Mouse (Mus musculus) G1E (cell line): ENCODE measurements around the gene Csnk1g2.

Source experiments
- CTCF ChIP-seq: IDR thresholded peaks from 2 replicates; pipeline ENCODE4 v1.5.1; 2012; ENCODE audit warnings: low read depth, low read length, inconsistent platforms, mixed read lengths
- GATA1 ChIP-seq: IDR thresholded peaks from 2 replicates; pipeline ENCODE4 v1.6.1; 2012; ENCODE audit warnings: borderline replicate concordance, low read length, inconsistent platforms, mixed read lengths

DNA sequence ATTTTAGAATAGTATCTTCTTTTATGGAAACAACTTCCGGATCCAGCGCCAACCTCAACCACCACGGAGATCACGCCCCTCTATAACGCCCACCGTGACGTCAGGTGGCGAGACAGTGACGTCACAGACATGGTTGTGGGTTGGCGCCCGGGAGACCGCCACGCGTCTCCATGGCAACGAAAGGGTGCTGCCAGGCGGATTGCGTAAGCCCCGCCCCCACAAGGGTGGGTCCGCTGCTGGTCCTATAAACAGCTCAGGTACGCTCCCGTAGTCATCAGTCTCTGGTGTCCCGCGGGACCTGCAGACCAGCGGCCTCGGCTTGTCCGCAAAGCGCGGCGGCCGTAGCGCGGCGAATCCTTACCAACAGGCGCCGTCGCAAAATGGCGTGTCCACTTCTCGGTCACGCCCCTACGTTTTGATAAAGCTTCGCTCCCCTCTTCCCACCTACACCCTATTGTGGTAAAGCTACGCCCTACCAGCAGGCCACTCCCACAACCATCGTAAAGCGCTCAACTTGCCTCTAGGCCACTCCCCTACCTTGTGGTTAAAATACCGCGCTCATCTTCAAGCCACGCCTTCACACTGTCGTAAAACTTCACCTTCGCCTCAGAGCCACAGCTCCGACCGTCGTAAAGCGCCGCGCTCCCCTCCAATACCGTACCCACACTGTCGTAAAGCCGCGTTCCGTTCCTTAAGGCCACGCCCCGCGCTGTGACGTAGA lies 538 bp upstream of the Csnk1g2 start:
- TF ChIP-seq CTCF (no peak), GATA1 (no peak)
